Mouse (Mus musculus): ENCODE measurements around the gene Phtf2. TPM values are rescaled to one million over a fixed set of nuclear protein-coding genes. Genes with fewer than 3 reads are reported as not detected.

The Phtf2 gene
- polyA plus RNA-seq (2017; shearing (Covaris generic)) = 23.7 TPM

GRCm38 (mm10) chr5:20881915-20882800 lies at the start of gene Phtf2, which contains the start of gene Tmem60:
Gene Phtf2, minus strand, starts transcription at chr5:20882124.
Gene Tmem60, plus strand, starts transcription at chr5:20882191.

Other genes starting within 250 kb of the Phtf2 start
- 15.6 TPM for gene Tmem60, start 67 bp upstream of the Phtf2 start, polyA plus RNA-seq (2017; shearing (Covaris generic))
- gene Rsbn1l, start 74.3 kb upstream of the Phtf2 start, polyA plus RNA-seq (2017; shearing (Covaris generic)) = 39.0 TPM
- 11.1 TPM for gene Ptpn12, start 173.8 kb upstream of the Phtf2 start, polyA plus RNA-seq (2017; shearing (Covaris generic))

Measured in effector memory CD4-positive, alpha-beta T cell, adult 5 months (primary cell).